Mouse (Mus musculus): ENCODE data around the gene Trmt61a.

DNA sequence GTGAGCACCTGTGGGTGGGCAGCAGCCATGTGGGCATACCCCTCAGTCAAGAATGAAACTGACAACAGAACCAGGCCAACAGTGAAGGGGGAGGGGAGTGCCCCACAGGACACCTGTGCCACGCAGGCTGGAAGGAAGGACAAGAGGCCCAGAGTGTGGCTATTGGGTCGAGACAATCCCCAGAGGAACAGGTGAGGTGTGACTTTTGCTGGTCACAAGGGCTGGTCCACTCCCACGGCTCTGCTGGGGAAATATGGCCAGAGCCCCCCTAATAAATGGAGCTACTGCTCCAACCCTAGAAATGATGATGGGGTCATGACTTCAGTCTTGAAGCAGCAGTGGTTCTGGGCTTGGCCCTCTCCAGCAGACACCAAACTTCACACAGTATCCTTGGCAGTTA is 25.4 kb downstream of the Trmt61a start:
- TF ChIP-seq CTCF (IDR thresholded peaks at IDR 0.05; ENCODE audit: insufficient read depth, low read depth, low read length) (no peak), POLR2A (IDR thresholded peaks at IDR 0.05; ENCODE audit: insufficient read depth, low read depth, low read length) (no peak)

Measured in olfactory bulb, adult 2 months (tissue).